Mouse (Mus musculus) 3T3-L1 (cell line): ENCODE data around the gene Tmco1.

Source experiments
- DNase-seq: peaks from one replicate; pipeline ENCODE4 v3.0.0-alpha.2; 2015; ENCODE audit warnings: low read depth, low spot score

The Tmco1 gene

GRCm38 (mm10) chr1:167308261-167309054 lies at the start of gene Tmco1:
Tmco1 (plus strand) TSS chr1:167308378.
- peak; percentile 97 for DNase-seq

GRCm38 (mm10) chr1:167259702-167260101 lies 48.5 kb upstream of the Tmco1 start:
- DNase-seq: no peak

- DNase-seq: no peak
These were observed 46.4 kb upstream of the Tmco1 start for GRCm38 (mm10) chr1:167261750-167262149.

DNA sequence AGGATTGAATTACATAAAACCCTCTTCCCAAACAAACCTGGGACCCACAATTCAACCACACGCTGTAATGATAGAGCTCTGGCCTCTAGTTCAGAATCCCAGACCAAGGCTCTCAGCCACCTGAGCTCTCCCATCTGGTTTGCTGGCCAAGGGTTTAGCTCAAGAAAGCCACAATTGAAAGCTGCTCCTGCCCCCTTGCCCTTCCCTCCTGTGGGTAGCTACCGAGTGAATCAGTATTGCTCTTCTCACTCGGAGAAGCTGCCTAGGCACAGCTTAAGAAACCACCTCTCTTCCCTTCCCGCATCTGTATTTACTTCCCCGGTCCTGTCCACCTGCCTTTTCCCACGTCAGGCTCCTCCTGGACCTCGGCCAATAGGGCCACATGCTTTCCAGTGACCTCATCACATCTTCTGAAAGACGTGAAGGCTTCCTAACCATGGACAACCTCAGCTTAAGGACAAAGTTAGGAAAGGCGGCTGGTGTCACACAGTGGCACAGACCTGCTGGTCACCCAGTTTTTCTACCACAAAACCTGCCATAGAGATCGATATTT lies 45.6 kb upstream of the Tmco1 start:
- no peak for DNase-seq

- DNase-seq: no peak
These were observed 42.8 kb upstream of the Tmco1 start for GRCm38 (mm10) chr1:167265366-167265765.

GRCm38 (mm10) chr1:167266720-167267119 lies 41.5 kb upstream of the Tmco1 start:
- no peak for DNase-seq

GRCm38 (mm10) chr1:167268360-167269063 lies 39.7 kb upstream of the Tmco1 start:
- DNase-seq: no peak

DNA sequence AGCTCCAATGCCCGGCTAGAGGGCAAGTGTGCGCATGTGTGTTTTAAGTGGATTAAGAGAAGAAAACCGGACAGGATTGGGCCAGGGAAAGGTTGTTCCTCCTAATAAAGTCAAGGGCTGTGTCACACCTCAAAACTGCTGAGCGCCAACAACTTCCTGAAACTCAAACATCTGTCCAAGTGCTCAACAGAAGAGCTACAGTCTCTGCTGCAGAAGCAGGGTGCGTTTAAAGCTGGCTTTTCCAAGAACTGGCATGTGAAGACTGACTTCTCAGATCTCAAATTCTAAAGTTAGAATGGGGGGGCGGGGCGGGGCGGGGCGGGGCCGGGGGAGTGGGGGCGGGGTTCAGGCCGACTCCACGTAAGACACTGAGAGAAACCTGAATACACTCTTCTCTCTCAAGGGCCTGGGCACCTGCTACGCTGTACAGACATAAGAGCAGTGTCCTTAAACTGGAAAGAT lies 38.8 kb upstream of the Tmco1 start:
- peak; percentile 47 for DNase-seq

DNA sequence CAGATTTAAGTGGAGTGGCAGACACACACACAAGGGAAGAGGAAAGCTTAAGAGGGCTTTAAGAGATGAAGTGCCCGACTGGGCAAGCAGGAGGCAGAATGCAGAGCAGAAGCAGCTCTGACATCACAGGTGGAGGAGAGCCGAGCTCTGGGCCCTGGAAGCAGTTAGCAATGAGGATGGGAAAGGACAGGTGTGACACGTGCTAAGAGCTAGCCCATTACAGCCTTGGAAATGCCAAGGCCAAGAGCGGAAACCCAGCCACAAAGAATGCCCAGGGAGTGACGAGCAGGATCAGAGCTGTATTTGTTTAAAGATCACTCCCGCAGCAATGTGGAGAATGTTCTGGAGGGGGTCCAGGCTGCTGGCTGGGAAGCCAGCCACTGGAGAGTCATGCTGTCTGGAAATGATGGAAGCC lies 38.3 kb upstream of the Tmco1 start:
- peak; percentile 98 for DNase-seq

DNA sequence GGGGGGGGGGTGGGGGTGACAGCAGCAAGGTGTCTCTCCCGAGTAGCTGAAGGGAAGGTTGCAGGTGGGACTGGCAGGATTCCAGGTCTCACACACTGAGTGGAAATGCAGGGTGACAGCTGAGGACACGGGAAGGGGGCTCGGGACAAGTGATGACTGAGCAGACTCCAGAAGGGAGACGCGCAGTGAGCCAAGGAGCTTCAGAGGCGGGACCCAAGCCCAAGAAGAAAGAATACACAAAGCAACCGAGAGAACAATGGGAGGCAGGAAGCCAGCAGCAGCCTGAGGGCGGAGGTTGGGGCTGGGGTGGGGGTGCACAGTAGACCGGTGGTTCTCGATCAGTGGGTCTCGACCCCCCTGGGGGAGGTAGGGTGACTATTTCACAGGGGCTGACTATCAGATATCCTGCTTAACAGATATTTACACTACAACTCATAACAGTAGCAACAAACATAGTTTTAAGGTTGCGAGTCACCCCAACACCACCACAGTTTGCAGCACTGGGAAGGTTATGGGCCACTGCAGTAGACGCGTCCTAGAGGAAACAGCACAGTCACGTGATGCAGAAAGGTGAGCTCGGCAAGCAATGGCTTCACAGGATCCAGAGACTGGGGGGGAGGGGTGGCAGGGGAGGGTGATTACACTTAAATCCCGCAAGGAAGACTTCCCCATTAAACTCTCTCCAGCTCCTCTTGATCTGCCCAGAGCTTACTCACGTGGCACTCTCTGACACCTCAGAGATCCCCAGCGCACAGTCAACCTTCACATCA lies 37.7 kb upstream of the Tmco1 start:
- DNase-seq: peak; percentile 77

- DNase-seq: no peak
These were observed 36.9 kb upstream of the Tmco1 start for GRCm38 (mm10) chr1:167271304-167271703.

DNA sequence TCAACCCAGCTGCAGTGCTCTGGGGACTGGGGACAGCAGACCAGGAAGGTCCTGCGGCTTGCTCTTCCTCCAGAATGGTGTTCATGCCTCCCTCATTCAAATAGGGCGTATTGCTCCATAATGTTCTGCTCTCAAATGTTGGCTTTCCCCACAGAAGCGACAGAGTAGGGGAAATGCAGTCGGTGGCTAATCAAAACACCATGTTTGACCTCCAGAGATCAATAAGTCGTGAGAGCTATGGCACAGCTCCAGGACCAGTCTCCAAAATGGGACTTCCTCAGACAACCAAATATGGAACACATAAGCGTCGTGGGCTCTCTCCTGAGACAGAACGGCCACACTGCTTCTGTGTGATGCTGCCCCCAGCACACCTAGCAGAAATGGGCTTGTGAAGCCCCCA lies 36.3 kb upstream of the Tmco1 start:
- peak; percentile 21 for DNase-seq

DNA sequence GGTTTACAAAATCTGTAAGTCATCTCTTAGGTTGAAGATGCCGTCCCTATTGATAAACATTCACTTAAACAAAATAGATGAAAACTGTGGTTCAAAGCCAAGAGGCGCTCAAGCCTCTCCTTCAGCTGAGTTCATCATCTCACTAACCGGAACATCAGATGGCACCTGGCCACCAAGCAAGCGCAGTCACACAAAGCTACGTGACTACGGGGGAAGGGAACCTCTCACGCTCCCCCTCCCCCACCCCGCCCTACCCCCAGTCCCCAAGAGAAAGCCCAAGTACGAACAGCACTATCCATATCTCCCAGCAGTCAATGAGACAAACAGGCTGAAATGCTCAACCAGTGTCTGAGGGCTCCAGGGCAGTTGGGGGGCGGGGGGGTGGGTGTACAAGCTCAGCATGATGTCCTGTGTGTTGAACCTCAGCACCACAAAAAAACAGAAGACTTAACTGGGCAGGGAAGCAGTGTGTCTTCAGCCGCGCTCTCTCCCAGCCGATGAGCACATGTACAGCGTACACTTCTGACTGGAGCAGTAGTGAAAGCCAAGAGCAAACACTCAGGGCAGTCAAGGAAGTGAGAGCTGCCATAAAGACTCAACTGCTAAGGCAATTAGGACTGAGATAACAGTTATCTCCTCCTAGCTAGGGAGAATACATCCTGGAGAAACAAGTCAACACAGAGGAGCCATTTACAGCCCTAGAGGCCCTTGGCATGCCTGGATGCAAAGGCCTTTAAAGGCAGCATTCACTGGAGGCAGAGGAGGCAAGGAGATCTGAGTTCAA lies 34.6 kb upstream of the Tmco1 start:
- no peak for DNase-seq

DNA sequence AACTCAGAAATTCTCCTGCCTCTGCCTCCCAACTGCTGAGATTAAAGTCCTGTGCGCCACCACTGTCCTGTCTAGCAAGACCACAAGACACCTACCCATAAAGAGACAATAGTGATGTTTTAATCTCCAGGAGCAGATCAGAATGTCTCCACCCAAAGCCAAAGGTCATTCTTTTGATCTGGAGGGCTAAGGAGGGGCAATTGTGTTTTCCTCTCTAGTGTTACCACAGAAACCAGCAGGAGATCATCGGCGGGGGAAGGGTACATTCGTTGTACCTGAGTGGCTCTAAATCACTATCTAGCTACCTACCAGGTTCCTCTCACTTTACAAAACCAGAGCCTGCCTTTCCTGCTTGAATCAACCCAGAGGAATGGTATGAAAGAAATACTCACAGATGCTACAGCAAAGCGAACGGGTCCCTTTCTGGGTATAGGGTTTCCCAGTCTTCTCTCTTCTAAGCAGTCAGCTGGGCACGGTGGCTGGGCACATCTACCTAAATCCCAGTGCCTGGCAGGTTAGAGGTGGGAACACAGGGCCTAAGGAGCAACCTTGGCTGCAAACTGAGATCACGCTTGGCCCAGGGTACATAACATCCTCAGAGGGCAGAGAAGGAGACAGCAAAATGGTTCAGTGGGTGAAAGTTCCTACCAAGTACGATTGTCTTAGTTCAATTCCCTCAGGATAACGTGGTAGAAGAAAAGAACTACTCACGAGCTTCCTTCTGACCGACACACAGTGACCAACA lies 33.4 kb upstream of the Tmco1 start:
- no peak for DNase-seq

GRCm38 (mm10) chr1:167278395-167278794 lies 29.8 kb upstream of the Tmco1 start:
- no peak for DNase-seq

DNA sequence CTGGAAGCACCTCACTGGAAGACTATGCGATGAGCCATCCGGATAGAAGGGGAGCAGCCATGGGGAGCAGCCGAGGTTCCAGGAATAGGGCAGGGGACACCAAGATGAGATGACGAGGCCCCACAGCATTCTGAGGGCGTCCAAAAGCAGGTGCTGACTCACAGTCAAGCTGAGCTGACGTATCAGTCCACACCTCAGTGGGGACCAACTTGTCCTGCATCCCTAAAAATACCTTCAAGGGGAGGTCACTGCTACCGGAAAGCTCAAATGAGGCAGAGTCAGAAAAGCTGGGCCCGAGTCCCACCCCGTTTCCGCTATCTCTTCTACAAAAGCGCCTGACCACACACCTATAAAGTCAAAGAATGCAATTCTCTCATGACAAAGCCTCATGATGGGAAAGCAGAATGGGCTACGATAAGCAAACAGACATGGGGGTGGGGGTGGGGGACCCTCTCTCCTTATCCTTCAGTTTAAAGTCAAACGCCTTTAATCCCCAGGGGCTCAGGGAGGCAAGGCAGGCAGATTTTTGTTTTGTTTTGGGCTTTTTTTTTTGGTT lies 28.9 kb upstream of the Tmco1 start:
- DNase-seq: no peak

- DNase-seq: no peak
These were observed 28.1 kb upstream of the Tmco1 start for GRCm38 (mm10) chr1:167280061-167280460.

- DNase-seq: no peak
These were observed 26.1 kb upstream of the Tmco1 start for GRCm38 (mm10) chr1:167282112-167282511.

DNA sequence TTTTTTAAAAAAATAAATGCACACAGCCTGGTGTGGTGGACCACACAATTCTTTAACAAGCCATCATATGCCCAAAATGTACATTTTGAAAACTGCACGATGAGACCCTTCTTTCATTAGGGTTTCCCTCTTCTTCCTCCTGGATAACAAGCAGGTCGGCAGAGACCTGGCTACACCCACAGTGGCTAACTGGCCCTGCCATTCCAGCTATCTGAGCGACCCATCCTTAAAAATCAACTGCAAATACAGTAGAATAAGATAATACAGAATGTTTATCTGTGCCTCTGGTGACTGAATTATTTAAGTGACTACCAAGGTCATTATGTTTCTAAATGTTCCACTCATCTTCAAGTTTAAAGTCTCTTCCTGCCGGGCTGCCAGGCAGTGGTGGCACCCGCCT lies 25.4 kb upstream of the Tmco1 start:
- no peak for DNase-seq
